Mouse (Mus musculus) ES-E14 (cell line): ENCODE data around the gene Dhx9. TPM values are rescaled to one million over a fixed set of nuclear protein-coding genes. Genes with fewer than 3 reads are reported as not detected.

Experiments
- DNase-seq: peaks from one replicate; pipeline ENCODE4 v3.0.0-alpha.2; 2013; ENCODE audit warnings: low read depth, low spot score
- H3K27ac ChIP-seq: 2 replicates; pipeline ENCODE4 v1.5.1; 2012; ENCODE audit warnings: low read depth, mild to moderate bottlenecking, low read length, moderate library complexity, mixed read lengths; ENCODE audit not compliant: poor library complexity, insufficient read depth, severe bottlenecking
- H3K36me3 ChIP-seq: 2 replicates; pipeline ENCODE4 v1.6.1; 2012; ENCODE audit warnings: mild to moderate bottlenecking, low read length, moderate library complexity, mixed read lengths; ENCODE audit not compliant: control insufficient read depth, poor library complexity, insufficient read depth, severe bottlenecking
- H3K4me1 ChIP-seq, 2 experiments: fragments of 150-350 bp in 1 of 2; sonication (generic) in 1 of 2; 2 replicates each; pipeline ENCODE4 v1.6.1; 2012; ENCODE audit warnings: low read length in 2 of 2, mild to moderate bottlenecking in 1 of 2, mixed read lengths in 1 of 2; ENCODE audit not compliant: control insufficient read depth in 2 of 2, insufficient read depth in 2 of 2, poor library complexity in 1 of 2
- H3K4me3 ChIP-seq, 2 experiments: fragments of 150-350 bp in 1 of 2; sonication (generic) in 1 of 2; 2 replicates each; pipeline ENCODE4 v1.5.1; 2012; ENCODE audit warnings: low read length in 2 of 2, low read depth in 1 of 2, mild to moderate bottlenecking in 1 of 2, mixed read lengths in 1 of 2; ENCODE audit not compliant: insufficient read depth in 1 of 2, poor library complexity in 1 of 2, severe bottlenecking in 1 of 2
- H3K9ac ChIP-seq: 2 replicates; pipeline ENCODE4 v1.6.1; 2012; ENCODE audit warnings: low read depth, mild to moderate bottlenecking, low read length, mixed read lengths; ENCODE audit not compliant: poor library complexity, insufficient read depth, severe bottlenecking
- H3K9me3 ChIP-seq: fragments of 150-350 bp; sonication (generic); 2 replicates; pipeline ENCODE4 v1.6.1; 2012; ENCODE audit warnings: low read depth, mild to moderate bottlenecking, low read length; ENCODE audit not compliant: control insufficient read depth, insufficient read depth
- CHD2 ChIP-seq: IDR thresholded peaks from 2 replicates; pipeline ENCODE4 v1.6.1; 2014; ENCODE audit warnings: mild to moderate bottlenecking, low read depth, low read length, inconsistent platforms
- HCFC1 ChIP-seq: IDR thresholded peaks from 2 replicates; pipeline ENCODE4 v1.6.1; 2012; ENCODE audit warnings: low read length, inconsistent platforms, borderline replicate concordance; ENCODE audit not compliant: insufficient read depth
- MAFK ChIP-seq: IDR thresholded peaks from 2 replicates; pipeline ENCODE4 v1.6.1; 2014; ENCODE audit warnings: mild to moderate bottlenecking, low read depth, low read length, inconsistent platforms; ENCODE audit not compliant: insufficient read depth
- ZC3H11A ChIP-seq: IDR thresholded peaks from 2 replicates; pipeline ENCODE4 v1.6.1; 2012; ENCODE audit warnings: low read depth, mild to moderate bottlenecking, inconsistent platforms, low read length, borderline replicate concordance
- ZNF384 ChIP-seq: IDR thresholded peaks from 2 replicates; pipeline ENCODE4 v1.6.1; 2012; ENCODE audit warnings: low read depth, low read length, inconsistent platforms
- in situ Hi-C, 2 experiments: fragments of 600-800 bp; cut with MboI; formaldehyde crosslinking; loops; one replicate each; pipeline ENCODE4 v1.15.1; 2025; ENCODE audit warnings: low sequenced_read_pairs in 2 of 2, inconsistent platforms in 1 of 2; ENCODE audit not compliant: unreplicated experiment in 2 of 2
- total RNA-seq: library from RNA; depleted of rRNA; stranded (reverse); fragments of 300-350 nt; gene quantifications from 2 replicates; pipeline ENCODE4 v1.2.3, GENCODE M21; 2012

The Dhx9 gene
- total RNA-seq, 1 experiment = 160 TPM

DNA sequence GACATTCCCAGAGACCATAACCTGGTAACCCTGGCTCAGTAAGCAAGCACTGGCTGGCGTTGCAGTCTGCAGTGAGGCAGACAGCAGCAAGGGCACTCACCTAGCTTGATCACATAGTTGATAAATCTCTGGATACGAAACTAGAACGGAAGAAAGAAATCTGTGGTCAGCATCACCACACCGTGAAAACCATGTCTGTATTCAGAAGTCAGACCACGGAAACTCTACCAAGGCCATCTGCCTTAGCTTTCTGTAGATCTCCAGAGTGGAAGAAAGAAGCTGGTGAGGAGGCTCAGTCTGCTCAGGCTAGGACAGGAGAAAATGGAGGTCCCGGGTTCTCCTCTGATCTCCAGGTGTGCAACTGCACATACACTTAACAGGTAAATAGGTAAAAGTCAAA is 21.6 kb upstream of the Dhx9 start:
- Histone ChIP-seq H3K9me3 (no peaks in the 10 kb centered on the region), H3K4me3 (no peak overlapping the region), H3K9ac (0 out of 2 replicates have a peak overlapping the region, but pooled peaks have one; percentile 14), H3K36me3 (no peaks in the 10 kb centered on the region), H3K4me1 (peaks cover 2 to 7% of the 10 kb centered on the region in 2 experiments; a peak in 3 of 4 replicates), H3K27ac (peak overlapping the region; percentile 51)
- in situ Hi-C loops = no loop called here
- DNase-seq = no peak
- TF ChIP-seq ZNF384 (no peak), HCFC1 (no peak), ZC3H11A (no peak), MAFK (no peak), CHD2 (no peak)

DNA sequence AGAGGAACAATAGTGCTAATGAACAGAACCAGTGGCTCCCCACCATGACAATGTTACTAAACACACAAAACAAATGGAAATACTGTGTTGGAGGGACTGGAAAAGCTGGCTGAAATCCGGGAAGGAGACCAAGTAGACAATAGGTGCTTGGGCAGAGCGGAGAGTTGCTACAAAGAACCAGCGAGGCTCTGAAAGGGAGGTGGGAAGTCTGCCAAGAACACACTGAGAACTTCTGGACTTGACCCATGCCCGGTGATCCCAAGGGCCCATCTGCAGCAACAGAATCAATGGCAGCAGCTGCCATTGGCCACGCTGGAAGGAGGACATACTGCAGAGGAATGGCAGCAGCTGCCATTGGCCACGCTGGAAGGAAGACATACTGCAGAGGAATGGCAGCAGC is 18.8 kb upstream of the Dhx9 start:
- Histone ChIP-seq H3K27ac (no peak overlapping the region), H3K9me3 (no peaks in the 10 kb centered on the region), H3K4me1 (peaks cover 2 to 12% of the 10 kb centered on the region in 2 experiments), H3K4me3 (no peak overlapping the region), H3K36me3 (no peaks in the 10 kb centered on the region), H3K9ac (no peak overlapping the region)
- TF ChIP-seq MAFK (no peak), ZNF384 (no peak), ZC3H11A (no peak), CHD2 (no peak), HCFC1 (no peak)
- DNase-seq = no peak
- in situ Hi-C loops = no loop called here

DNA sequence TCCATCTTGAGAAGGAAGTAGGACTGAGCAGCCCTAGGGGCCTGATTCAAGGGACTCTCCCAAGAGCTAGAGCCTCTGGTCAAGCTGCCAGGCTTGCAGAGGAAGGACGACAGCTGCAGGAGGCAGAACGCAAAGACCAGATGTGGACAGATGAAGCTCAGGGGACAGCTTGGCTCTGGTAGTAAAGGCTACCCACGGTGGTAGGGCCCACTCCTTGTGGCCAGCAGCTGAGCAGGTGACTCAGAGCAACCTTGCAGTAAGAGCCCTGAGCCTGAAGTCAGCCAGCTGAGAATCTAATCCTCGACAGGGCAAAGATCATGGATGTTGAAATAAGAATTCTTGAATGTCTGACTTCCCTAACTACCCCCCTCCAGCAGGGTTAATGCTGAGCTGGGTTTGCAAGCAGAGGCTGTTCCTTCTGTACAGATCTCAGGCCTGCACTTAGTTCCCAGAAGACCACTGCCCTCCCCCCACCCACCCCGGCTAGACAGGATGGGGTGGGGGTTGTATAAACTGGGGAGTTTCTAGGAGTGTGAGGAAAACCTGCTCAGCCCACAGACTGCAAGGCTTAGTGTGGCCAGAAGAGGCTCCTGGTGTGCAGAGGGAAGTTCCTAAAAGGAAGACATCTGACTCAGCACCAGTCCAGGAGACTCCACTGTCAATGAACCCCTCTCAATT is 14.3 kb upstream of the Dhx9 start:
- in situ Hi-C loops = no loop called here
- H3K9me3 ChIP-seq = no peaks in the 10 kb centered on the region
- no peak overlapping the region for H3K27ac ChIP-seq
- peaks cover 0 to 5% of the 10 kb centered on the region in 2 experiments; a peak in 2 of 4 replicates for H3K4me1 ChIP-seq
- H3K9ac ChIP-seq = no peak overlapping the region
- TF ChIP-seq MAFK = peak; percentile 70
- TF ChIP-seq ZC3H11A = no peak
- no peak for DNase-seq
- no peaks in the 10 kb centered on the region for H3K36me3 ChIP-seq
- H3K4me3 ChIP-seq = no peak overlapping the region

DNA sequence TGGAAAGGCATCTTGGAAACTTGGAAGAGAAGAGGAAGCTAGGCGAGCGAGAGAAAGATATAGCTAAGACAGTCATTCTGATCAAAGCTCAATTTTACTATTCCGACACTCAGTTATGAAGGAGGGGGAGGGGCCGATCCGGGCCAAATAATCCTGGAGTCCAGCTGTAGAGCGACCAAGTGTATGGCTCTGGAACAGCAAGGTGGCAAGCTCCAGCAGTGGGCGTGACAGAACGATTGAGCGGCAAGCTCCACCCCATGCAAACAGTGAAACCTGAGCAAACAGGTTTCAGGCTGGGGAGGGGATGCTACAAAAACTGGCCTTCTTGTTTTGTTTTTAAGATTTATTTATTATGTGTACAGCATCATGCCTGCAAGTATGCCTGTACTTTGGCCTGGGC is 12.6 kb upstream of the Dhx9 start:
- DNase-seq = no peak
- Histone ChIP-seq H3K9ac (no peak overlapping the region), H3K4me1 (peaks cover 4 to 7% of the 10 kb centered on the region in 2 experiments; a peak in 3 of 4 replicates), H3K27ac (no peak overlapping the region), H3K9me3 (no peaks in the 10 kb centered on the region), H3K36me3 (no peaks in the 10 kb centered on the region), H3K4me3 (no peak overlapping the region)
- no peak for TF ChIP-seq HCFC1
- no peak for TF ChIP-seq ZNF384
- TF ChIP-seq CHD2 = no peak
- TF ChIP-seq ZC3H11A = no peak
- no peak for TF ChIP-seq MAFK
- in situ Hi-C loops = no loop called here
